Mouse (Mus musculus) T-helper 1 cell (primary cell): ENCODE measurements around the gene Cped1.

Source experiments
- in situ Hi-C: fragments of 300-600 bp; cut with MboI, MseI; formaldehyde crosslinking; loops from one replicate; pipeline ENCODE4 v1.15.1; 2025; ENCODE audit warnings: high pct_unique_total_duplicates

Gene Cped1

GRCm38 (mm10) chr6:21999025-21999424 lies 13.3 kb downstream of the Cped1 start:
- in situ Hi-C loops: no loop called here

- in situ Hi-C loops: no loop called here
Measured at GRCm38 (mm10) chr6:22000086-22000485, 14.4 kb downstream of the Cped1 start.

- in situ Hi-C loops: no loop called here
Measured at GRCm38 (mm10) chr6:22000881-22001280, 15.2 kb downstream of the Cped1 start.

- in situ Hi-C loops: no loop called here
Measured at GRCm38 (mm10) chr6:22001284-22001916, 15.7 kb downstream of the Cped1 start.

- in situ Hi-C loops: no loop called here
Measured at GRCm38 (mm10) chr6:22002521-22003199, 16.9 kb downstream of the Cped1 start.

GRCm38 (mm10) chr6:22003200-22003587 lies 17.5 kb downstream of the Cped1 start:
- in situ Hi-C loops: no loop called here

- in situ Hi-C loops: no loop called here
Measured at GRCm38 (mm10) chr6:22003959-22004543, 18.3 kb downstream of the Cped1 start.

- in situ Hi-C loops: no loop called here
Measured at GRCm38 (mm10) chr6:22008346-22008745, 22.6 kb downstream of the Cped1 start.

- in situ Hi-C loops: no loop called here
Measured at GRCm38 (mm10) chr6:22010258-22010657, 24.5 kb downstream of the Cped1 start.

GRCm38 (mm10) chr6:22010761-22011281 lies 25.1 kb downstream of the Cped1 start:
- in situ Hi-C loops: no loop called here

- in situ Hi-C loops: no loop called here
Measured at GRCm38 (mm10) chr6:22011546-22011945, 25.8 kb downstream of the Cped1 start.

GRCm38 (mm10) chr6:22012099-22012498 lies 26.4 kb downstream of the Cped1 start:
- in situ Hi-C loops: no loop called here

GRCm38 (mm10) chr6:22012501-22012900 lies 26.8 kb downstream of the Cped1 start:
- in situ Hi-C loops: no loop called here

GRCm38 (mm10) chr6:22013394-22013793 lies 27.7 kb downstream of the Cped1 start:
- in situ Hi-C loops: no loop called here

GRCm38 (mm10) chr6:22014291-22014911 lies 28.7 kb downstream of the Cped1 start:
- in situ Hi-C loops: no loop called here

- in situ Hi-C loops: no loop called here
Measured at GRCm38 (mm10) chr6:22017631-22018030, 31.9 kb downstream of the Cped1 start.

GRCm38 (mm10) chr6:22018768-22019445 lies 33.2 kb downstream of the Cped1 start:
- in situ Hi-C loops: no loop called here

- in situ Hi-C loops: no loop called here
Measured at GRCm38 (mm10) chr6:22019637-22020036, 33.9 kb downstream of the Cped1 start.

- in situ Hi-C loops: no loop called here
Measured at GRCm38 (mm10) chr6:22020696-22021095, 35.0 kb downstream of the Cped1 start.

GRCm38 (mm10) chr6:22021315-22021714 lies 35.6 kb downstream of the Cped1 start:
- in situ Hi-C loops: no loop called here

- in situ Hi-C loops: no loop called here
Measured at GRCm38 (mm10) chr6:22024168-22024567, 38.5 kb downstream of the Cped1 start.
